Mouse (Mus musculus) CD4-positive, CD25-positive, alpha-beta regulatory T cell (primary cell): Measurements from ENCODE around the gene Tmem163. TPM values are rescaled to one million over a fixed set of nuclear protein-coding genes. Genes with fewer than 3 reads are reported as not detected.

Source experiments
- polyA plus RNA-seq: library from polyadenylated mRNA; unstranded; fragments of 100-300 nt; shearing (Covaris generic); gene quantifications from one replicate; pipeline ENCODE4 v1.2.1, GENCODE M21; 2017

Tmem163 gene
- polyA plus RNA-seq = 0.39 TPM

DNA sequence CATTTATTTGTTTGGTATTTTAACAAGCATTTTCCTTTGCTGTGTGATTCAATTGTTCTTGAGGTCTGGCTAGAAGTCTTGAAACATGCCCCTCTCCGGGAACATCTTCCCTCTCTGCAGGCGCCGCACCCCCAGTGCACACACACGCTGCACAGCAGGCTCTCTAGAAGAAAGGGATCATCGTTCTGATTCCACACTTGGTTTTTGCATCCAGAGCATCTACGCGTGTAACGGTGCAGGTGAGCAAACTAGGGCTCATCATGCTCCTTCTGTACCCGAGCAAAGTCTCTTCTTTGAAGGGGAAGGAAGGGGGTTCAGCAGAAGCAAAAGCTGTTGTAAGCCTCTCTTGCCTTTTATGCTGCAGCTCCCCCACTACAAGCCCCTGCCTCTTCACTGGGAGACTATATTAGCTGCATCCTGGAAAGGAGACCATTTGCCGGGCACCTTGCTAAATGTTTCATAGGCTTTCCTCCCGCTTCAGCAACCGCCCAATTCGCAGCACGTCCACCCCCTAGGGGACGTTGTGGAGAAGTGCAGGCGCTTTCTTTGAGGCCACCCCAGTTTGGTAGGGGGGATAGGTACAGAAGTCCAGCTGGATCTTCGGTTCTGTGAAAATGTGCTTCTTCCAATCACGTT, at the start of gene Tmem163:
Gene Tmem163, minus strand, starts transcription at position 51 of the 636 bp plus-strand sequence.

DNA sequence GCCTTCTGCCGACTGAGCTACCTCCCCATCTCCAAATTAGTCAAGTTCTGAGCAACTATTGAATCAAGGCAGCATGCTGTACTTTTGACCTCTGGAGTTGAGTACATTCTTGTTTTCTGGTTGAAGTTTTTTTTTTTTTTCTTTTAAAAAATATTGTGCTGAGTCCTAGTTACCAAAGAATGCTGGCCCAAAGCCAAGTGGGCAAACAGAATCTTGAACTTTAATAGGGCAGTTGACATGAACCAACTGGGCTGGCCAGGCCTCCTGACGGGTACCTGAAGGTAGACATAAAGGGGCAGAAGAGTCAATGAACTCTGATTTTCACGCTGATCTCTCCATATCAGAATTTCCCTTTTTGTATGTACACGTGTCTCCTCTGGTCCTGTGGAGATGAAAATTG, 49.7 kb upstream of the Tmem163 start, which contains the start of gene Acmsd:
Gene Acmsd, plus strand, starts transcription at position 318 of the 400 bp plus-strand sequence.

Other genes starting within 250 kb of the Tmem163 start
- not detected for gene Acmsd, start 49.9 kb upstream of the Tmem163 start, polyA plus RNA-seq
- 96.7 TPM for gene Ccnt2, start 94.6 kb upstream of the Tmem163 start, polyA plus RNA-seq
- 0.26 TPM for gene Map3k19, start 175.5 kb upstream of the Tmem163 start, polyA plus RNA-seq
- gene Rab3gap1, start 189.2 kb upstream of the Tmem163 start, polyA plus RNA-seq = 51.4 TPM